Mouse (Mus musculus) CH12.LX (cell line): ENCODE results near the gene Aspdh. TPM values are rescaled to one million over a fixed set of nuclear protein-coding genes. Genes with fewer than 3 reads are reported as not detected.

ENCODE experiments used
- DNase-seq: peaks from one replicate; pipeline ENCODE4 v3.0.0-alpha.2; 2013; ENCODE audit errors: extremely low read depth
- H3K27ac ChIP-seq: 2 replicates; pipeline ENCODE4 v1.5.1; 2012; ENCODE audit warnings: low read depth, mild to moderate bottlenecking, control low read depth, moderate library complexity; ENCODE audit not compliant: insufficient read depth
- H3K27me3 ChIP-seq: replicated peaks from 2 replicates; pipeline ENCODE3; 2012; ENCODE audit warnings: inconsistent platforms
- H3K36me3 ChIP-seq, 2 experiments: replicated peaks in 1 of 2; 2 replicates each; pipeline versions ENCODE3 to v1.6.1; 2012; ENCODE audit warnings: inconsistent platforms in 1 of 2, low read length in 1 of 2, mild to moderate bottlenecking in 1 of 2, mixed read lengths in 1 of 2, moderate library complexity in 1 of 2; ENCODE audit not compliant: control insufficient read depth in 1 of 2, insufficient read depth in 1 of 2
- H3K4me1 ChIP-seq, 2 experiments: 2 replicates each; pipeline ENCODE4 v1.6.1; 2012; ENCODE audit warnings: inconsistent platforms in 1 of 2, moderate library complexity in 1 of 2; ENCODE audit not compliant: insufficient read depth in 2 of 2, control insufficient read depth in 1 of 2
- H3K4me2 ChIP-seq: 2 replicates; pipeline ENCODE4 v1.6.1; 2012; ENCODE audit warnings: low read depth, mild to moderate bottlenecking, control low read depth; ENCODE audit not compliant: poor library complexity, insufficient read depth, severe bottlenecking
- H3K4me3 ChIP-seq, 3 experiments: fragments of 150-350 bp in 1 of 3; sonication (generic) in 1 of 3; replicated peaks in 1 of 3; 2 replicates each; pipeline versions ENCODE3 to v1.5.1; 2011 to 2012; ENCODE audit warnings: low read depth in 2 of 3, low read length in 2 of 3, mild to moderate bottlenecking in 2 of 3, moderate library complexity in 2 of 3, control low read depth in 1 of 3, improper control_type of control experiment in 1 of 3, inconsistent platforms in 1 of 3, mixed read lengths in 1 of 3; ENCODE audit not compliant: poor library complexity in 1 of 3
- H3K79me2 ChIP-seq: replicated peaks from 2 replicates; pipeline ENCODE4 v1.6.1; 2012; ENCODE audit warnings: mild to moderate bottlenecking, moderate library complexity; ENCODE audit not compliant: control insufficient read depth, poor library complexity, insufficient read depth, severe bottlenecking; ENCODE audit errors: extremely low read depth
- H3K9ac ChIP-seq: 2 replicates; pipeline ENCODE4 v1.6.1; 2012; ENCODE audit warnings: low read depth, mild to moderate bottlenecking, control low read depth, moderate library complexity; ENCODE audit not compliant: insufficient read depth
- H3K9me3 ChIP-seq: replicated peaks from 2 replicates; pipeline ENCODE3; 2012; ENCODE audit warnings: low read length, inconsistent platforms, mixed read lengths
- BHLHE40 ChIP-seq: IDR thresholded peaks from 2 replicates; pipeline ENCODE4 v1.6.1; 2011; ENCODE audit warnings: mild to moderate bottlenecking, low read depth, low read length, improper control_type of control experiment
- CHD1 ChIP-seq: IDR thresholded peaks from 2 replicates; pipeline ENCODE4 v1.6.1; 2012; ENCODE audit warnings: low read depth, low read length, improper control_type of control experiment, inconsistent platforms
- CHD2 ChIP-seq: IDR thresholded peaks from 2 replicates; pipeline ENCODE4 v1.6.1; 2011; ENCODE audit warnings: low read length, improper control_type of control experiment
- EP300 ChIP-seq: IDR thresholded peaks from 2 replicates; pipeline ENCODE4 v1.6.1; 2011; ENCODE audit warnings: low read length, improper control_type of control experiment
- ETS1 ChIP-seq: conservative IDR thresholded peaks from 2 replicates; pipeline ENCODE4 v1.6.1; 2012; ENCODE audit warnings: low read depth, mild to moderate bottlenecking, inconsistent platforms, low read length, improper control_type of control experiment, moderate library complexity
- HCFC1 ChIP-seq: IDR thresholded peaks from 2 replicates; pipeline ENCODE4 v1.6.1; 2012; ENCODE audit warnings: low read depth, mild to moderate bottlenecking, inconsistent platforms, low read length, improper control_type of control experiment
- MAFK ChIP-seq: IDR thresholded peaks from 2 replicates; pipeline ENCODE4 v1.6.1; 2011; ENCODE audit warnings: low read length, improper control_type of control experiment; ENCODE audit not compliant: insufficient replicate concordance
- MAX ChIP-seq: IDR thresholded peaks from 2 replicates; pipeline ENCODE4 v1.6.1; 2011; ENCODE audit warnings: low read length, improper control_type of control experiment
- MAZ ChIP-seq: IDR thresholded peaks from 2 replicates; pipeline ENCODE4 v1.6.1; 2012; ENCODE audit warnings: low read depth, mild to moderate bottlenecking, inconsistent platforms, low read length, improper control_type of control experiment, moderate library complexity
- MYC ChIP-seq: IDR thresholded peaks from 2 replicates; pipeline ENCODE4 v1.6.1; 2011; ENCODE audit warnings: low read depth, mild to moderate bottlenecking, improper control_type of control experiment, low read length
- NRF1 ChIP-seq: IDR thresholded peaks from 2 replicates; pipeline ENCODE4 v1.6.1; 2014; ENCODE audit warnings: low read depth, mild to moderate bottlenecking, inconsistent platforms, low read length, improper control_type of control experiment, moderate library complexity
- PAX5 ChIP-seq: IDR thresholded peaks from 2 replicates; pipeline ENCODE4 v1.6.1; 2012; ENCODE audit warnings: low read length, inconsistent platforms, mixed read lengths
- POLR2A ChIP-seq: IDR thresholded peaks from 2 replicates; pipeline ENCODE4 v1.6.1; 2011; ENCODE audit warnings: low read depth, mild to moderate bottlenecking, improper control_type of control experiment, low read length
- RCOR1 ChIP-seq: conservative IDR thresholded peaks from 2 replicates; pipeline ENCODE4 v1.6.1; 2012; ENCODE audit warnings: low read depth, mild to moderate bottlenecking, inconsistent platforms, low read length, improper control_type of control experiment
- SIN3A ChIP-seq: IDR thresholded peaks from 2 replicates; pipeline ENCODE4 v1.6.1; 2012; ENCODE audit warnings: low read length, improper control_type of control experiment, inconsistent platforms
- UBTF ChIP-seq: IDR thresholded peaks from 2 replicates; pipeline ENCODE4 v1.6.1; 2012; ENCODE audit warnings: low read depth, mild to moderate bottlenecking, inconsistent platforms, low read length, improper control_type of control experiment, moderate library complexity
- USF1 ChIP-seq: IDR thresholded peaks from 2 replicates; pipeline ENCODE4 v1.6.1; 2014; ENCODE audit warnings: low read depth, mild to moderate bottlenecking, inconsistent platforms, low read length, improper control_type of control experiment
- USF2 ChIP-seq: conservative IDR thresholded peaks from 2 replicates; pipeline ENCODE4 v1.6.1; 2011; ENCODE audit warnings: low read depth, low read length, improper control_type of control experiment
- ZMIZ1 ChIP-seq: IDR thresholded peaks from 2 replicates; pipeline ENCODE4 v1.6.1; 2012; ENCODE audit warnings: low read depth, mild to moderate bottlenecking, inconsistent platforms, low read length, improper control_type of control experiment
- ZNF384 ChIP-seq: IDR thresholded peaks from 2 replicates; pipeline ENCODE4 v1.6.1; 2012; ENCODE audit warnings: low read depth, low read length, improper control_type of control experiment, inconsistent platforms
- dilution Hi-C: fragments of 300-500 bp; cut with MboI; formaldehyde crosslinking; loops from 2 replicates; pipeline ENCODE4 v1.14.3; 2020; ENCODE audit warnings: low sequenced_read_pairs; ENCODE audit not compliant: extremely low pct_unique_long_range_greater_than_20kb, extremely low pct_ligation_motif_present
- in situ Hi-C: fragments of 300-500 bp; cut with MboI; formaldehyde crosslinking; loops from 3 replicates; pipeline ENCODE4 v1.14.3; 2019; ENCODE audit warnings: low sequenced_read_pairs, low pct_ligation_motif_present, low pct_unique_long_range_greater_than_20kb, mixed read lengths
- polyA plus RNA-seq: library from polyadenylated mRNA; unstranded; fragments of >175 nt; gene quantifications from 2 replicates; pipeline ENCODE4 v1.2.1, GENCODE M21; 2012; ENCODE audit warnings: low read depth; ENCODE audit not compliant: insufficient read length
- total RNA-seq, 2 experiments: library from RNA; depleted of rRNA; stranded (reverse); fragments of 300-350 nt in 1 of 2; fragments of >200 nt in 1 of 2; gene quantifications; 2 replicates each; pipeline ENCODE4 v1.2.3; 2012 to 2014

Aspdh gene
- total and polyA plus RNA-seq, 3 experiments, result not detected

DNA sequence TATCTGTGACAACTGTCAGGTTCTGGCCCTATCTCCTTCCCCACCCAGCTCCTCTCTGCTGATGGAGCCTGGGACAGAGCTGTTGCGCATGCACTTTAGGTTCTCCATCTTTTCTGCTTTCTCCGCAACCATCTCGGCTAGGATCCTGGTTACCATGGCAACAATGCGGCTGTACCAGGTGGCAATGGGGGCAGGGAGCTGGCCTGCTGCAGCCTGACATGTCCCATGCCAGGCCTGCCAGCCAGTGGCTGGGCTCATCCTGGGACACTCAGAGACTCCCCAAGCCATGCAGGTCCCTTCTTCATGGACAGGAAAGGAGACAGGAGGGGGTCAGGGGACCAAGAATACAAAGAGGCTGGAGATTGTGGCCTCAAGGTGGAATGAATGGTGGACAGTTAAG lies 680 bp upstream of the Aspdh start:
- peaks cover 0 to 3% of the 10 kb centered on the region in 2 experiments for H3K36me3 ChIP-seq
- no peak for DNase-seq
- H3K9ac ChIP-seq, result no peak overlapping the region
- dilution Hi-C loops, result no loop called here
- peaks cover 9% of the 10 kb centered on the region for H3K9me3 ChIP-seq
- H3K79me2 ChIP-seq, result no peaks in the 10 kb centered on the region
- H3K4me2 ChIP-seq, result no peak overlapping the region
- no peak overlapping the region for H3K27ac ChIP-seq
- no peak overlapping the region for H3K4me3 ChIP-seq
- no peak for TF ChIP-seq MAFK
- TF ChIP-seq, all 38 proteins: peak for 0
- Histone ChIP-seq H3K4me1 (peaks cover 8 to 21% of the 10 kb centered on the region in 2 experiments), H3K27me3 (peaks cover 65% of the 10 kb centered on the region)
- in situ Hi-C loops, result no loop called here

DNA sequence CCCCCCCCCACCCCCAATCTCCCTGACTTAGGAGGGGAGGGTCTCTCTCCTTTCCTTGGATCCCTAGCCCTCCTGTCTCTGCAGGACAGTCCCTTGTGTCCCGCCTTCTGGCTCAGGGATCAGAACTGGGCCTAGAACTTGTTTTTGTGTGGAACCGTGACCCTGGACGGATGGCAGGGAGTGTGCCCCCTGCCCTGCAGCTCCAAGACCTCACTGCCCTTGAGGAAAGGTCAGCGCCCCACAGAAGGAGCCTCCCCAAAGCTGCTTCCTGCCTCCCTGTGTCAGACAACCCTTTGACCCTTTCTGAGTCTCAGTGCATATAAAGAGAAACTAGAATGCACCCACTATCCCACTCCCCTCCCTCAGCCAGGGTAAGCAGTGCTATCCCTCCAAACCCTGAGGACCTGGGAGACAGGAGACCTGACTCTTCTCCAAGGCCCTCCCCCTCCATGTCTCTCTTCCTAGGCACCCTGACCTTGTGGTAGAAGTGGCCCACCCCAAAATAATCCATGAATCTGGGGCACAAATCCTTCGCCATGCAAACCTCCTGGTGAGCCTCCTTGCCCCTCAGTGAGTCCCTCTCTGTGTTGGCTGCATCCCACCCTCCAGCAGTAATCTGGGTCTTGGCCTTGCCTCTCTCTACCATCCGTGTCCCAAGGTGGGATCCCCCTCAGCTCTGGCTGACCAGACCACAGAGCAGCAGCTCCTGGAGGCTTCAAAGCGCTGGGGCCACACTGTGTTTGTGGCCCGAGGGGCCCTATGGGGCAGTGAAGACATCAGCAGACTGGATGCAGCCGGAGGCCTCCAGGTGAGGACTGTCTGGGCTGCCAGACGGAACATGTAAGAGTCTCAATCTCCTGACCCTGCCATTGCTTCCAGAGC lies 1.1 kb downstream of the Aspdh start:
- no peak for DNase-seq
- in situ Hi-C loops, result no loop called here
- H3K4me3 ChIP-seq, result no peak overlapping the region
- H3K4me2 ChIP-seq, result no peak overlapping the region
- peaks cover 3 to 19% of the 10 kb centered on the region in 2 experiments for H3K36me3 ChIP-seq
- peaks cover 47% of the 10 kb centered on the region for H3K27me3 ChIP-seq
- H3K9ac ChIP-seq, result no peak overlapping the region
- TF ChIP-seq CHD1, result no peak
- no peak for TF ChIP-seq UBTF
- no peak for TF ChIP-seq ETS1
- no peak for TF ChIP-seq HCFC1
- TF ChIP-seq ZNF384, result no peak
- no peak for TF ChIP-seq MAZ
- no peak for TF ChIP-seq MAX
- no peak for TF ChIP-seq POLR2A
- no peak for TF ChIP-seq BHLHE40
- no peak for TF ChIP-seq EP300
- TF ChIP-seq USF2, result no peak
- no peak for TF ChIP-seq USF1
- TF ChIP-seq CHD2, result no peak
- TF ChIP-seq NRF1, result no peak
- TF ChIP-seq SIN3A, result no peak
- TF ChIP-seq RCOR1, result no peak
- no peak for TF ChIP-seq PAX5
- TF ChIP-seq MYC, result no peak
- TF ChIP-seq ZMIZ1, result no peak
- peaks cover 9% of the 10 kb centered on the region for H3K9me3 ChIP-seq
- no peaks in the 10 kb centered on the region for H3K79me2 ChIP-seq
- H3K4me1 ChIP-seq, result peaks cover 8 to 22% of the 10 kb centered on the region in 2 experiments
- dilution Hi-C loops, result no loop called here
- H3K27ac ChIP-seq, result no peak overlapping the region
